Mouse (Mus musculus): ENCODE results near the gene Agpat2.

GRCm38 (mm10) chr2:26638039-26638438 lies 33.8 kb upstream of the Agpat2 start:
- TF ChIP-seq POLR2A (IDR thresholded peaks at IDR 0.05; ENCODE audit: low read depth, low read length) (no peak), CTCF (IDR thresholded peaks at IDR 0.05; ENCODE audit: extremely low read depth, insufficient read length, insufficient replicate concordance, low read depth, low read length) (no peak)
